In the genomic region with DNA sequence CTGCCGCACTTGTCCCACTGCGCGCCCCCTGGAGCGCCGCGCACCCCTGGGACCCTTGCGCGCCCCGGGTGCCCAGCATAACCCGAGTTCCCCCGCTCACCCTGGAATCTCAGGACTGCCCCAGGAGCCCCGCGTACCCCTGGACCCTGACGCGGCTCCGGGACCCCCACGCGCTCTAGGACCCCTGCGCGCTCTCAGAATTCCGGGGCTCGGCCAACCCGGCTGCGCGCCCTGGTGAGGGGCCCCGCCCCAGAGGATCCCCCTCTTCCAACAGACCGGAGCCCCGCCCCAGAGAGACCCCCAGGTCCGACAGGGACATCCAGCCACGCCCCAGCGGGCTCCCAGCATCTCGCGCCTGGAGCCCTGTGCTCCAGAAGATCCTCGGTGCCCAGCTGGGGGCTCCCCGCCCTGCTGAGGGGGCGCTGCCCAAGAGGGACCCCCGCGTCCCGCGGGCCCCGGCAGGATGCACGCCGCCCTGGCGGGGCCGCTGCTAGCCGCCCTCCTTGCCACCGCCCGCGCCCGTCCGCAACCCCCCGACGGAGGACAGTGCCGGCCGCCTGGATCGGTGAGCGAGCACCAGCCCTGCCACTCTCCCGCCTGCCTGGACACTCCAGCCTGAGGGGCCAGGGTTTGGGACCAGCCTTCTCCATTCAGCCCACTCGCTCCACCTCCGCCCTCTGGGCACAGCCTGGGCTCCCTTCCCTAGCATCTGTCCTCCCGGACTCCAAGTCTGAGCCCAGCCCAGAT, we compare ENCODE assay signal across 8 mouse cellular contexts. TPM values are rescaled to one million over a fixed set of nuclear protein-coding genes. Genes with fewer than 3 reads are reported as not detected.
DNase-seq lines count a peak whose midpoint lies in the region; ATAC-seq lines count a peak whose summit lies in the region.

Gene Trabd2b, plus strand, starts transcription at position 370 of the 747 bp plus-strand sequence.

- H3K27ac ChIP-seq in midbrain, embryonic 12.5 days (replicated peaks): peak within 1 kb of the TSS; percentile 76

- H3K4me2 ChIP-seq in midbrain, embryonic 12.5 days (replicated peaks): peak within 1 kb of the TSS; percentile 96

- no peaks in the 10 kb centered on the region for H3K9me3 ChIP-seq in midbrain, embryonic 12.5 days

- ATAC-seq in midbrain, embryonic 12.5 days (ENCODE audit: low FRiP score, low read depth): peak; percentile 45
- no peak for ATAC-seq in monocyte, adult 5-6 weeks (replicated peaks; ENCODE audit: insufficient number of reproducible peaks, low FRiP score, low TSS enrichment, poor library complexity, severe bottlenecking)

- peak; percentile 31 to 42 for DNase-seq in left cerebral cortex, adult 18-20 months (ENCODE audit: low spot score in 2 of 2)
- DNase-seq in left cerebral cortex, adult 8-10 months (ENCODE audit: low spot score in 2 of 2): no peak
- peak; percentile 28 for DNase-seq in adrenal gland, postnatal 14 days
- DNase-seq in heart, adult 8-10 months (ENCODE audit: low spot score): no peak
- peak; percentile 26 to 37 for DNase-seq in kidney, adult 8-10 months
- no peak for DNase-seq in left cerebral cortex, adult 9 months (ENCODE audit: low spot score in 2 of 2)

- no peaks in the 10 kb centered on the region for H3K36me3 ChIP-seq in midbrain, embryonic 12.5 days

- peaks cover 24% of the 10 kb centered on the region for H3K4me1 ChIP-seq in midbrain, embryonic 12.5 days

- H3K27me3 ChIP-seq in midbrain, embryonic 12.5 days: peaks cover 41% of the 10 kb centered on the region

- H3K4me3 ChIP-seq in midbrain, embryonic 12.5 days: peak within 1 kb of the TSS; percentile 76

- under 1% methylated on average over 51 of the region's 61 CpGs for WGBS in midbrain, embryonic 12.5 days

- H3K9ac ChIP-seq in midbrain, embryonic 12.5 days (replicated peaks): peak within 1 kb of the TSS; percentile 68

RNA-seq across cellular contexts. Expression of gene Trabd2b, which starts in this region (rescaled TPM):
- 1 to 10 TPM; 5.2 to 5.4 TPM for total RNA-seq in left cerebral cortex, adult 18-20 months (2021)
- total RNA-seq in left cerebral cortex, adult 8-10 months (2022): 1 to 10 TPM; 4.7 to 5.3 (median 4.9) TPM
- total RNA-seq in adrenal gland, postnatal 14 days (2021): 0.90 and 1.0 TPM in 2 replicates
- 10 to 100 TPM; 62.0 to 82.7 (median 71.5) TPM for total RNA-seq in heart, adult 8-10 months (2022)
- polyA plus RNA-seq in midbrain, embryonic 12.5 days (2016; fragmentation: Nextera tagmentation; extraction: Ambion mirVana): 1.8 and 2.0 TPM in 2 replicates
- total RNA-seq in monocyte, adult 5-6 weeks (2017): 0.19 to 0.53 TPM (median 0.38 TPM) in 3 replicates

Comparison
In these comparisons a context has a peak if more than half of its experiments do, and no peak if none do; other contexts are left out.
1. RNA of gene Trabd2b (total RNA-seq): 62.0 to 82.7 TPM in heart, adult 8-10 months; 5.2 to 5.4 TPM in left cerebral cortex, adult 18-20 months, 4.7 to 5.3 TPM in left cerebral cortex, adult 8-10 months, 0.90 to 1.0 TPM in adrenal gland, postnatal 14 days and 0.19 to 0.53 TPM in monocyte, adult 5-6 weeks; every median in the first group is over 4 times any median in the second.
2. DNase-seq: peak in left cerebral cortex, adult 18-20 months (2 of 2), adrenal gland, postnatal 14 days (single experiment) and kidney, adult 8-10 months (2 of 2); none in left cerebral cortex, adult 8-10 months (0 of 2), heart, adult 8-10 months (single experiment) and left cerebral cortex, adult 9 months (0 of 2).